ENCODE assay signal across 8 mouse cellular contexts in the genomic region with DNA sequence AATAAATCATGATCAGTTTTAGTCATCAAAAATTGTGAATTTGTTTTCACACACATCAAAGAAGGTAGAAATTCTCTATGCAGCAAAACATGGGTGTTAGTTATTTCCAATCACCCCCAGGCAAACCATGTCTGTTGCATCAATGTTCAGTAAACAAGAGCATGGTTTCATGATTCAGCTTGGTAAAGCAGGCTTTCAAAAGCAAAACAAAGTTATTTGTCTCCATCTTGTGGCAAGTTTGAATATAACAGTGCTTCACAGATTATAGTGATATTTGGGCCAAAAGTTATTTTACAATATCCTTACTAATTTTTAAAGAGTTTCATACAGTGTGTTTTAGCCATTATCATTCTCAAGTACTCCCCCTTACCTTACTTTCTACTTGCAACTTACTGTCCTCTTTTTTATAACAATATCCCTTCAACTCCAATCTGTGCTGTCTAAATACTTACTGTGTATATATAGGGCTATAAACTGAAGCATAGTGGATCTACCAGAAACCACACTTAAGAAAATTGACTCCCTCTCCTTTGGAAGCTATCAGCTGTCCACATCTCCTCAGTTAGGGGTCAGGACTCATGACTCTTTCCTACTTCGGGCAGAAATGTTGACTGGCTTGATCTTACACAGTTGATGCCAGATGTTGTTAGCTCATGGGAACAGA.
DNase-seq lines count a peak whose midpoint lies in the region; ATAC-seq and TF ChIP-seq lines count a peak whose summit lies in the region.
"Had no signal": no experiment of that assay in that cellular context is flagged by ENCODE, and none has a peak within 500 bp of the region (broad histone marks: within the 10 kb centered on the region; RNA-seq: fewer than 3 reads in every experiment).

No protein-coding gene starts in this region.

- no peaks in the 10 kb centered on the region for H3K27me3 ChIP-seq in liver, adult 2 months (ENCODE audit: control insufficient read depth, insufficient read depth, low read length)
- H3K27me3 ChIP-seq in liver, embryonic 11.5 days (replicated peaks; ENCODE audit: control insufficient read depth, insufficient read depth, low read length): no peaks in the 10 kb centered on the region
- no peaks in the 10 kb centered on the region for H3K27me3 ChIP-seq in hindbrain, embryonic 13.5 days
- H3K27me3 ChIP-seq in stomach, postnatal 0 days (ENCODE audit: control insufficient read depth, insufficient read depth, low read length): no peaks in the 10 kb centered on the region
- H3K27me3 ChIP-seq: megakaryocyte, embryonic 14.5 days had no signal

- no peak for TF ChIP-seq EP300 in stomach, postnatal 0 days (optimal IDR thresholded peaks at IDR 0.05)

- H3K4me3 ChIP-seq in liver, adult 2 months (ENCODE audit: insufficient read depth, low read depth, low read length): no peak overlapping the region
- H3K4me3 ChIP-seq in liver, embryonic 11.5 days (ENCODE audit: low read depth, low read length): no peak overlapping the region
- H3K4me3 ChIP-seq in hindbrain, embryonic 13.5 days: no peak overlapping the region
- H3K4me3 ChIP-seq in stomach, postnatal 0 days (ENCODE audit: low read depth, low read length): no peak overlapping the region
- H3K4me3 ChIP-seq: megakaryocyte, embryonic 14.5 days had no signal

- H3K9me3 ChIP-seq in liver, embryonic 11.5 days (ENCODE audit: control insufficient read depth, low read length): no peaks in the 10 kb centered on the region
- H3K9me3 ChIP-seq in hindbrain, embryonic 13.5 days: no peaks in the 10 kb centered on the region
- H3K9me3 ChIP-seq in stomach, postnatal 0 days (ENCODE audit: control insufficient read depth, low read length): no peaks in the 10 kb centered on the region
- H3K9me3 ChIP-seq: megakaryocyte, embryonic 14.5 days had no signal

- no peak overlapping the region for H3K9ac ChIP-seq in liver, adult 2 months (ENCODE audit: low read depth, low read length)
- no peak overlapping the region for H3K9ac ChIP-seq in liver, embryonic 11.5 days (ENCODE audit: low read depth, low read length)
- H3K9ac ChIP-seq in hindbrain, embryonic 13.5 days: no peak overlapping the region
- no peak overlapping the region for H3K9ac ChIP-seq in stomach, postnatal 0 days (ENCODE audit: low read length)

- DNase-seq in liver, adult 2 months (ENCODE audit: extremely low read depth, low read depth, low spot score): peak; percentile 18
- no peak for DNase-seq in liver, embryonic 11.5 days (ENCODE audit: low spot score)
- DNase-seq in ZHBTc4 (ENCODE audit: low read depth, low spot score): peak; percentile 13
- no peak for DNase-seq in stomach, postnatal 0 days (ENCODE audit: low spot score)
- DNase-seq in urinary bladder, adult 18-20 months (ENCODE audit: low spot score in 2 of 2): no peak
- no peak for DNase-seq in ovary, postnatal 14 days (ENCODE audit: low spot score)

- ATAC-seq in liver, embryonic 11.5 days (replicated peaks; ENCODE audit: low FRiP score): no peak
- peak; percentile 36; the same call in 1 of the 2 replicates for ATAC-seq in hindbrain, embryonic 13.5 days (ENCODE audit: low FRiP score)
- no peak for ATAC-seq in stomach, postnatal 0 days (ENCODE audit: low FRiP score, low TSS enrichment)

- 56% methylated on average over 1 of the region's 1 CpGs for whole genome bisulfite sequencing in liver, adult 2 months
- 45% methylated on average over 1 of the region's 1 CpGs for WGBS in liver, embryonic 11.5 days
- 66% methylated on average over 1 of the region's 1 CpGs for WGBS in hindbrain, embryonic 13.5 days
- 41% methylated on average over 1 of the region's 1 CpGs for WGBS in stomach, postnatal 0 days

- no peaks in the 10 kb centered on the region for H3K79me2 ChIP-seq in liver, adult 2 months (ENCODE audit: control insufficient read depth, insufficient read depth, low read length)

- peak; percentile 34 for TF ChIP-seq CTCF in liver, adult 2 months (IDR thresholded peaks at IDR 0.05; ENCODE audit: low read depth, low read length)
- TF ChIP-seq CTCF in stomach, postnatal 0 days (IDR thresholded peaks at IDR 0.05; ENCODE audit: low read depth): peak; percentile 67

- H3K4me1 ChIP-seq in liver, adult 2 months (ENCODE audit: control insufficient read depth, insufficient read depth, low read length): no peaks in the 10 kb centered on the region
- no peaks in the 10 kb centered on the region for H3K4me1 ChIP-seq in liver, embryonic 11.5 days (replicated peaks; ENCODE audit: control insufficient read depth, insufficient read depth, low read length)
- H3K4me1 ChIP-seq in hindbrain, embryonic 13.5 days (replicated peaks): no peaks in the 10 kb centered on the region
- no peaks in the 10 kb centered on the region for H3K4me1 ChIP-seq in stomach, postnatal 0 days (replicated peaks; ENCODE audit: control insufficient read depth, insufficient read depth)
- H3K4me1 ChIP-seq: megakaryocyte, embryonic 14.5 days had no signal

- H3K4me2 ChIP-seq in liver, embryonic 11.5 days: no peak overlapping the region
- no peak overlapping the region for H3K4me2 ChIP-seq in hindbrain, embryonic 13.5 days
- H3K4me2 ChIP-seq in stomach, postnatal 0 days (replicated peaks; ENCODE audit: low read depth): no peak overlapping the region

- no peaks in the 10 kb centered on the region for H3K36me3 ChIP-seq in liver, adult 2 months (ENCODE audit: control insufficient read depth, insufficient read depth, low read length)
- H3K36me3 ChIP-seq in liver, embryonic 11.5 days (ENCODE audit: control insufficient read depth, insufficient read depth, low read length): no peaks in the 10 kb centered on the region
- H3K36me3 ChIP-seq in hindbrain, embryonic 13.5 days: no peaks in the 10 kb centered on the region
- H3K36me3 ChIP-seq in stomach, postnatal 0 days (ENCODE audit: control insufficient read depth, insufficient read depth, low read length): no peaks in the 10 kb centered on the region

- TF ChIP-seq POLR2A in liver, adult 2 months (IDR thresholded peaks at IDR 0.05; ENCODE audit: extremely low read depth, insufficient read depth, low read length): no peak

- no peak overlapping the region for H3K27ac ChIP-seq in liver, adult 2 months (replicated peaks; ENCODE audit: insufficient read depth, low read depth, low read length)
- no peak overlapping the region for H3K27ac ChIP-seq in liver, embryonic 11.5 days (ENCODE audit: low read depth, low read length)
- no peak overlapping the region for H3K27ac ChIP-seq in hindbrain, embryonic 13.5 days
- H3K27ac ChIP-seq in stomach, postnatal 0 days (replicated peaks): no peak overlapping the region

Comparison
In these comparisons a context has a peak if more than half of its experiments do, and no peak if none do; other contexts are left out.
1. DNase-seq: peak in liver, adult 2 months (single experiment) and ZHBTc4 (single experiment); none in liver, embryonic 11.5 days (single experiment), stomach, postnatal 0 days (single experiment), urinary bladder, adult 18-20 months (0 of 2) and ovary, postnatal 14 days (single experiment).